Comparison of ENCODE assay signal across 9 mouse cellular contexts in genomic region chrX:16998578-16998977, GRCm38 (mm10).
A peak's percentile ranks its signal among the peaks of the same experiment; 100 is the strongest.
DNase-seq lines count a peak whose midpoint lies in the region; ATAC-seq and TF ChIP-seq lines count a peak whose summit lies in the region.
"Had no signal": no experiment of that assay in that cellular context is flagged by ENCODE, and none has a peak within 500 bp of the region (broad histone marks: within the 10 kb centered on the region; RNA-seq: fewer than 3 reads in every experiment).

No protein-coding gene starts in this region.

- WGBS in limb, embryonic 14.5 days: 30% methylated on average over 4 of the region's 5 CpGs
- WGBS in limb, embryonic 10.5 days: 43% methylated on average over 5 of the region's 5 CpGs
- 31% methylated on average over 5 of the region's 5 CpGs for WGBS in liver, postnatal 0 days (ENCODE audit: insufficient replicate concordance)
- WGBS in stomach, embryonic 16.5 days: 34% methylated on average over 5 of the region's 5 CpGs

- peak; percentile 55 for DNase-seq in limb, embryonic 14.5 days (ENCODE audit: low spot score)
- DNase-seq in limb, embryonic 10.5 days (ENCODE audit: low spot score): no peak
- peak; percentile 62 for DNase-seq in adrenal gland, postnatal 14 days
- DNase-seq in heart, postnatal 10 days: peak; percentile 7 to 14
- DNase-seq in liver, postnatal 0 days: peak; percentile 26
- DNase-seq in spleen, postnatal 14 days (ENCODE audit: low spot score in 2 of 2): no peak

- TF ChIP-seq CTCF in liver, postnatal 0 days (IDR thresholded peaks at IDR 0.05; ENCODE audit: low read depth): no peak

- no peaks in the 10 kb centered on the region for H3K27me3 ChIP-seq in limb, embryonic 14.5 days (ENCODE audit: control insufficient read depth, insufficient read depth, low read length)
- H3K27me3 ChIP-seq in limb, embryonic 10.5 days (ENCODE audit: low read depth, poor library complexity, severe bottlenecking): no peaks in the 10 kb centered on the region
- no peaks in the 10 kb centered on the region for H3K27me3 ChIP-seq in liver, postnatal 0 days (ENCODE audit: insufficient read depth, low read length)
- no peaks in the 10 kb centered on the region for H3K27me3 ChIP-seq in stomach, embryonic 16.5 days (ENCODE audit: control insufficient read depth, insufficient read depth, low read length)

- ATAC-seq in limb, embryonic 14.5 days (ENCODE audit: low FRiP score, low read depth): no peak; the same call in 1 of the 2 replicates
- no peak for ATAC-seq in liver, postnatal 0 days
- ATAC-seq in stomach, embryonic 16.5 days (ENCODE audit: insufficient read depth, low FRiP score): peak; percentile 37; the same call in 1 of the 2 replicates
- no peak for ATAC-seq in erythroid progenitor cell, adult 5-6 weeks (replicated peaks; ENCODE audit: low FRiP score, poor library complexity, severe bottlenecking)

- H3K4me3 ChIP-seq in limb, embryonic 14.5 days (replicated peaks; ENCODE audit: low read length): no peak overlapping the region
- no peak overlapping the region for H3K4me3 ChIP-seq in limb, embryonic 10.5 days
- no peak overlapping the region for H3K4me3 ChIP-seq in liver, postnatal 0 days (ENCODE audit: low read depth, low read length)
- H3K4me3 ChIP-seq in stomach, embryonic 16.5 days (replicated peaks; ENCODE audit: low read length): no peak overlapping the region
- H3K4me3 ChIP-seq: megakaryocyte, embryonic 14.5 days had no signal

- no peaks in the 10 kb centered on the region for H3K9me3 ChIP-seq in limb, embryonic 14.5 days (ENCODE audit: control insufficient read depth, low read length)
- no peaks in the 10 kb centered on the region for H3K9me3 ChIP-seq in limb, embryonic 10.5 days (replicated peaks)
- H3K9me3 ChIP-seq in liver, postnatal 0 days (ENCODE audit: low read length): no peaks in the 10 kb centered on the region
- H3K9me3 ChIP-seq in stomach, embryonic 16.5 days (replicated peaks; ENCODE audit: control insufficient read depth, low read length): no peaks in the 10 kb centered on the region
- H3K9me3 ChIP-seq: megakaryocyte, embryonic 14.5 days had no signal

- no peak for TF ChIP-seq EP300 in liver, postnatal 0 days (IDR thresholded peaks at IDR 0.05; ENCODE audit: low read depth)

- no peaks in the 10 kb centered on the region for H3K36me3 ChIP-seq in limb, embryonic 14.5 days (ENCODE audit: control insufficient read depth, insufficient read depth, low read length)
- no peaks in the 10 kb centered on the region for H3K36me3 ChIP-seq in limb, embryonic 10.5 days
- no peaks in the 10 kb centered on the region for H3K36me3 ChIP-seq in liver, postnatal 0 days (replicated peaks; ENCODE audit: insufficient read depth, low read length)
- H3K36me3 ChIP-seq in stomach, embryonic 16.5 days (ENCODE audit: control insufficient read depth, insufficient read depth, low read length): no peaks in the 10 kb centered on the region

- no peak overlapping the region for H3K27ac ChIP-seq in limb, embryonic 14.5 days (replicated peaks; ENCODE audit: low read depth, low read length)
- H3K27ac ChIP-seq in limb, embryonic 10.5 days: no peak overlapping the region
- no peak overlapping the region for H3K27ac ChIP-seq in liver, postnatal 0 days (ENCODE audit: low read depth)
- H3K27ac ChIP-seq in stomach, embryonic 16.5 days (ENCODE audit: low read length): no peak overlapping the region

- no peak for TF ChIP-seq POLR2A in limb, embryonic 14.5 days (IDR thresholded peaks at IDR 0.05; ENCODE audit: borderline replicate concordance, extremely low read depth, insufficient read depth, insufficient read length)

- intact Hi-C loops in heart, postnatal 10 days (cut with DNase I): no loop called here

- no peaks in the 10 kb centered on the region for H3K4me1 ChIP-seq in limb, embryonic 14.5 days (ENCODE audit: control insufficient read depth, insufficient read depth, low read length)
- no peaks in the 10 kb centered on the region for H3K4me1 ChIP-seq in limb, embryonic 10.5 days
- no peaks in the 10 kb centered on the region for H3K4me1 ChIP-seq in liver, postnatal 0 days (ENCODE audit: insufficient read depth)
- H3K4me1 ChIP-seq in stomach, embryonic 16.5 days (ENCODE audit: control insufficient read depth, insufficient read depth, low read length): no peaks in the 10 kb centered on the region
- H3K4me1 ChIP-seq: megakaryocyte, embryonic 14.5 days had no signal

- H3K9ac ChIP-seq in limb, embryonic 14.5 days (ENCODE audit: low read depth, low read length, severe bottlenecking): no peak overlapping the region
- H3K9ac ChIP-seq in liver, postnatal 0 days (replicated peaks): no peak overlapping the region
- H3K9ac ChIP-seq in stomach, embryonic 16.5 days (ENCODE audit: low read length): no peak overlapping the region

- H3K4me2 ChIP-seq in limb, embryonic 14.5 days (replicated peaks; ENCODE audit: low read depth, low read length, severe bottlenecking): no peak overlapping the region
- no peak overlapping the region for H3K4me2 ChIP-seq in liver, postnatal 0 days (ENCODE audit: low read depth, low read length)
- no peak overlapping the region for H3K4me2 ChIP-seq in stomach, embryonic 16.5 days (ENCODE audit: low read depth, low read length)

Comparison
In these comparisons a context has a peak if more than half of its experiments do, and no peak if none do; other contexts are left out.
1. DNase-seq: peak in limb, embryonic 14.5 days (single experiment), adrenal gland, postnatal 14 days (single experiment), heart, postnatal 10 days (2 of 2) and liver, postnatal 0 days (single experiment); none in limb, embryonic 10.5 days (single experiment) and spleen, postnatal 14 days (0 of 2).